Comparison of ENCODE assay signal across 20 mouse cellular contexts in the genomic region with DNA sequence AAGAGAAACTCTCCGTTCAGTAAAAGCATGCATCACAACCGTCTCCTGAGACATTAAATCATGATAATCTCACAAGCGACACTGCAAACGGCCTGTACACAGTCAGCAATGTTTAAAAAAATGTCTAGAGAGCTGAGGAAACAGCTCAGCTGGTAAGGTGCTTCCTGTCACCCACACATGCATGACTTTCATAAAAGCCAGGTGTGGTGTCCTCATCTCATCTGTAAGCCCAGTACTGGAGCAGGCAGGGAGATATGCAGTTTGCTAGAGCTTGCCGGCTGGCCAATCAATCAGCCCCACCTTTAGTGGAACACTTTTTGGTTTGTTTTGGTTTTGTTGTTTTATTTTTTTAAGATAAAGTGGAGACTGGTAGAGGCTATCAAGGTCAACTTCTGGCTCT. TPM values are rescaled to one million over a fixed set of nuclear protein-coding genes. Genes with fewer than 3 reads are reported as not detected.
DNase-seq lines count a peak whose midpoint lies in the region; ATAC-seq and TF ChIP-seq lines count a peak whose summit lies in the region.
"Had no signal": no experiment of that assay in that cellular context is flagged by ENCODE, and none has a peak within 500 bp of the region (broad histone marks: within the 10 kb centered on the region; RNA-seq: fewer than 3 reads in every experiment).

No protein-coding gene starts in this region.

- TF ChIP-seq CTCF in bone marrow, adult 2 months (IDR thresholded peaks at IDR 0.05; ENCODE audit: control insufficient read depth, insufficient read depth, low read length): no peak

- H3K9ac ChIP-seq in forebrain, embryonic 16.5 days (replicated peaks; ENCODE audit: low read depth, low read length): no peak overlapping the region
- H3K9ac ChIP-seq: forebrain, embryonic 12.5 days; liver, embryonic 12.5 days; midbrain, embryonic 12.5 days; stomach, embryonic 15.5 days had no signal

- 27% methylated on average over 5 of the region's 5 CpGs for WGBS in bone marrow, adult 2 months
- WGBS in forebrain, embryonic 16.5 days: 89% methylated on average over 5 of the region's 5 CpGs

- peak; percentile 69 for DNase-seq in heart, adult 11 months
- no peak for DNase-seq in heart, postnatal 36 days
- DNase-seq in thymus, postnatal 14 days: peak; percentile 53
- no peak for DNase-seq in kidney, postnatal 25 days
- no peak for DNase-seq in c-Kit-positive CD71-positive TER-119-positive erythroid progenitor cells, embryonic 14.5 days (ENCODE audit: low spot score)
- DNase-seq: adrenal gland, postnatal 25 days; cerebellum, adult 11 months; kidney, postnatal 36 days; left cerebral cortex, postnatal 4 days; lung, postnatal 10 days; right cerebral cortex, postnatal 25 days had no signal

- TF ChIP-seq POLR2A in bone marrow, adult 2 months (IDR thresholded peaks at IDR 0.05; ENCODE audit: borderline replicate concordance, control insufficient read depth, low read depth, low read length): no peak

- no peaks in the 10 kb centered on the region for H3K9me3 ChIP-seq in forebrain, embryonic 16.5 days (ENCODE audit: control insufficient read depth, low read length)
- H3K9me3 ChIP-seq: forebrain, embryonic 12.5 days; liver, embryonic 12.5 days; midbrain, embryonic 12.5 days; stomach, embryonic 15.5 days had no signal

- no peak overlapping the region for H3K4me3 ChIP-seq in bone marrow, adult 2 months (replicated peaks; ENCODE audit: control insufficient read depth, low read depth, low read length)
- H3K4me3 ChIP-seq in forebrain, embryonic 16.5 days (replicated peaks; ENCODE audit: low read length): no peak overlapping the region
- H3K4me3 ChIP-seq: forebrain, embryonic 12.5 days; liver, embryonic 12.5 days; midbrain, embryonic 12.5 days; myocyte; stomach, embryonic 15.5 days had no signal

- intact Hi-C loops in heart, postnatal 36 days (cut with DNase I): no loop called here

- no peaks in the 10 kb centered on the region for H3K27me3 ChIP-seq in forebrain, embryonic 16.5 days (replicated peaks; ENCODE audit: control insufficient read depth, insufficient read depth, low read length)
- H3K27me3 ChIP-seq: forebrain, embryonic 12.5 days; liver, embryonic 12.5 days; midbrain, embryonic 12.5 days; stomach, embryonic 15.5 days had no signal

- peaks cover 5% of the 10 kb centered on the region; the same call in 1 of the 2 replicates for H3K36me3 ChIP-seq in forebrain, embryonic 16.5 days (ENCODE audit: control insufficient read depth, insufficient read depth)

- H3K4me1 ChIP-seq in bone marrow, adult 2 months (ENCODE audit: control insufficient read depth, insufficient read depth, low read length): peaks cover 7% of the 10 kb centered on the region
- H3K4me1 ChIP-seq in forebrain, embryonic 16.5 days (replicated peaks; ENCODE audit: control insufficient read depth, insufficient read depth, low read length): no peaks in the 10 kb centered on the region
- H3K4me1 ChIP-seq: forebrain, embryonic 12.5 days had no signal

- H3K4me2 ChIP-seq in forebrain, embryonic 16.5 days (ENCODE audit: low read length): no peak overlapping the region
- H3K4me2 ChIP-seq: forebrain, embryonic 12.5 days; liver, embryonic 12.5 days; midbrain, embryonic 12.5 days; stomach, embryonic 15.5 days had no signal

- ATAC-seq in megakaryocyte-erythroid progenitor cell, adult 5-6 weeks (replicated peaks; ENCODE audit: low FRiP score, low TSS enrichment, poor library complexity, severe bottlenecking): peak; percentile 89
- no peak for ATAC-seq in forebrain, embryonic 16.5 days
- ATAC-seq: intestine, postnatal 0 days; liver, embryonic 12.5 days had no signal

- H3K27ac ChIP-seq in bone marrow, adult 2 months (ENCODE audit: control insufficient read depth, insufficient read depth, low read depth, low read length, poor library complexity): peak overlapping the region; percentile 27; the same call in 1 of the 2 replicates
- no peak overlapping the region for H3K27ac ChIP-seq in forebrain, embryonic 16.5 days (ENCODE audit: low read length)
- H3K27ac ChIP-seq: forebrain, embryonic 12.5 days; liver, embryonic 12.5 days; midbrain, embryonic 12.5 days; stomach, embryonic 15.5 days had no signal

RNA-seq across cellular contexts. Expression of gene Heca, which starts 27.9 kb away (rescaled TPM):
- 10 to 100 TPM; 33.4 to 34.3 TPM for total RNA-seq in heart, postnatal 36 days (2021)
- 5.7 and 9.1 TPM in 2 replicates for polyA plus RNA-seq in bone marrow, adult 2 months (2011; ENCODE audit: insufficient read depth, insufficient read length, low replicate concordance, missing spikeins)
- 12.5 and 30.4 TPM in 2 replicates for total RNA-seq in megakaryocyte-erythroid progenitor cell, adult 5-6 weeks (2014; fragmentation: Nextera tagmentation)
- 26.3 and 27.8 TPM in 2 replicates for total RNA-seq in megakaryocyte-erythroid progenitor cell, adult 5-6 weeks (2017)
- 6.3 and 7.0 TPM in 2 replicates for polyA plus RNA-seq in forebrain, embryonic 16.5 days (2015; fragmentation: Nextera tagmentation; extraction: Ambion mirVana)

Comparison
In these comparisons a context has a peak if more than half of its experiments do, and no peak if none do; other contexts are left out.
1. DNase-seq: peak in heart, adult 11 months (single experiment) and thymus, postnatal 14 days (single experiment); none in heart, postnatal 36 days (0 of 2), kidney, postnatal 25 days (0 of 2) and c-Kit-positive CD71-positive TER-119-positive erythroid progenitor cells, embryonic 14.5 days (single experiment).